Mouse (Mus musculus) heart, postnatal 25 days (tissue): ENCODE data around the gene Fsd2. TPM values are rescaled to one million over a fixed set of nuclear protein-coding genes. Genes with fewer than 3 reads are reported as not detected.

Source experiments
- DNase-seq: peaks from one replicate; pipeline ENCODE4 v3.0.0; 2022; ENCODE audit warnings: low spot score
- intact Hi-C: fragments of 180-260 bp; cut with DNase I; formaldehyde crosslinking; loops from one replicate; pipeline ENCODE4 v1.15.1; 2025
- total RNA-seq, 2 experiments: library from RNA; stranded (reverse); gene quantifications; 2 replicates each; pipeline ENCODE4 v1.2.3; 2021

The Fsd2 gene
- total RNA-seq = 100 to 1,000 TPM; 300 to 302 TPM

- intact Hi-C loops = loop anchor here (10.0 kb wide), 2 partner anchors 172 to 222 kb away; partner anchors contain the start of gene Rps17
- peak; percentile 14 for DNase-seq
Observed at GRCm38 (mm10) chr7:81566892-81567291, at the start of gene Fsd2. TSS of gene Fsd2 (minus strand) at chr7:81566944.

DNA sequence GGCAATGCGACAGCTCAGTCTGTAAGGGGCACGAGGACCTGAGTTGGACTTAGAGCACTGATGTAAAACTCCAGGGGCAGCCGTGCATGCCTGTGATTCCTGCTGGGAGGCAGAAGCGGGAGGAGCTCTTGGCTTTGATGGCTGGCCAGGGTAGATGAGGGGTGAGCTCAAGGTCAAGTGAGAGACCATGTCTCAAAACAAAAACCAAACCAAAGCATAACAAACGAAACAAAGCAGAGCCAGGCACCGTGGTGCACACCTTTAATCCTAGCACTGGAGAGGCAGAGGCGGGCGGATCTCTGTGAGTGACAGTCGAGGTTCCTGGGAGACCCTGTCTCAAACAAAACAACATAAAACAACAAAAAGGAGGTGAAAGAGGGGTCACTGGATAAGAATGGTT, 48.3 kb upstream of the Fsd2 start:
- intact Hi-C loops = no loop called here
- no peak for DNase-seq

GRCm38 (mm10) chr7:81612856-81613635, 46.3 kb upstream of the Fsd2 start:
- DNase-seq = no peak
- intact Hi-C loops = no loop called here

DNA sequence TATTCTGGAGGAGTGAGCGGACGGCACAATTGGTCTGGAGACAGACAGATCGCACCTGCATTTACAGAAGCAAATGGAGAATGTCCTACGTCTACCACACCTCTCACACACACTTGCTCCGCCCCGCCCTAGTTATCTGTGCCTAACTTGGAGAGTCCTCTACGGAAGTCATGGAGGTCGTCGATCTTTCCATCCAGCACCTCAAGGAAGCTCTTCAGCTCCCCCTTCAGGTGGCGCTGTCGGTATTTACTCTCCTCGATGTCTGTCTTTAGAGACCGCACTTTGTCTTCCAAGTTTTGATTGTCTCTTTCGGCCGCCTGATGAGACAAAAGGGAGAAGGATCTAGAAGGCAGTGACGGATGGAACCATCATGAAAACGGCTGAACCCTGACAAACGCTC, 43.4 kb upstream of the Fsd2 start:
- intact Hi-C loops = no loop called here
- no peak for DNase-seq

DNA sequence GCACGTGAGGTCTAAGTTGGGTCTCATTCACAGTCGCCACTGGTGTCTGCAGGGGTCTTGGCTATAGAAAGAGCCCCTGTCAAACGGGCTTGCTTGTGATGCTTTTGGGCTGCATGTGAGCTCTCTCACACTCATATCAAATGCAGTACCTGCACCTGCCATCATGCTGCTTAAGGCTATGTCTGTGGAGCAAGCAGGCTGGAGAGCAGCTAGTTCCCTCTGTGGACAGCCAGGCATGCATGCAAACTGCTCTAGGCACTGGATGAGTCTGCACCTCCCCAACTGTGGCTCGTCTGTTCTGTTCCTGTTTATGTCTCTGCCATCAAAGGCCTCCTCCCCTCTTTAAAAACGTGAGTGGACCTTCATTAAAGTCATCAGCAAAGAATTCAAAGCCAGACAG, 39.7 kb upstream of the Fsd2 start:
- DNase-seq = no peak
- intact Hi-C loops = no loop called here

GRCm38 (mm10) chr7:81605489-81605888, 38.7 kb upstream of the Fsd2 start:
- DNase-seq = no peak
- intact Hi-C loops = no loop called here

GRCm38 (mm10) chr7:81604991-81605390, 38.2 kb upstream of the Fsd2 start:
- DNase-seq = no peak
- intact Hi-C loops = no loop called here

DNA sequence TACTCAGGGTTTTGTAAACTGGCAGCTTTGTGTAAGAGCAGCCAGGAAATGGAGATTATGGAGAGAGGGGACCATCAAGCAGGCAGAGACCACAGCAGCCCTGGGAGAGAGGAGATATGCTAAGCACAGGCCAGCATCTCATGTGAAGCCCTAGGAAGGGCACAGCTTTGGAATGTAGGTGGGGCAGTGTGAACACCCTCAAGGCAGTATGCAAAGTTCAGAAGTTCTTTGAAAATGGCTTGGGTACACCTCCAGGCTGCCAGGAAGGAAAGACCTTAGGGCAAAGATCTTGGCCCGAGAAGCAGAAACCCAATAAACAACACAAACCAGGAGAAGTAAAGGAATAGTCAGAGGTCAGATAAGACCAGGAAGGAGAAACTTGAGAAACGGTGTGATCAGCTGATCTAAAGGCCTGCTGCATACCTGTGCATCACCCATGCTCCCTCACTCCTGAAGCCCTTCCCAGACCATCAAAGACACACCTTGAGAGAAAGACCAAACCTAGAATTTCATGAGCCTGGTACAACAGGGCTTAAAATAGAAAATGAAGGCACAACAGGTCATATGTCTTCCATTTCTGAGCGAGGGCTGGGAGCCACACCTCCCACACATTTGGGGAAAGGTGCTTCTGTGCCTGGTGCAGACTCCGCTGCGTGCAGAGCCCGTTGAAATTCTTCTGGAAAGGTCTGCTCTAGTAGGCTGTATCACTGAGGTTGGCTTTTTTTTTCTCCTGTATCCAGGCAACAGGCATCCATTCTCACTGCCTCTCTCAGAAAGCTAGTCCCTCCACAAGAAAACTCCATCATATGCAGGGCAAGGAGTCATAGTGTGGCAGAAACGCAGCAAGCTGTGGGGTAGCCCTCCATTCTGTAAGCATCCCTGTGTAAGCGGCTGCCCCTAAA, 32.9 kb upstream of the Fsd2 start:
- intact Hi-C loops = no loop called here

DNA sequence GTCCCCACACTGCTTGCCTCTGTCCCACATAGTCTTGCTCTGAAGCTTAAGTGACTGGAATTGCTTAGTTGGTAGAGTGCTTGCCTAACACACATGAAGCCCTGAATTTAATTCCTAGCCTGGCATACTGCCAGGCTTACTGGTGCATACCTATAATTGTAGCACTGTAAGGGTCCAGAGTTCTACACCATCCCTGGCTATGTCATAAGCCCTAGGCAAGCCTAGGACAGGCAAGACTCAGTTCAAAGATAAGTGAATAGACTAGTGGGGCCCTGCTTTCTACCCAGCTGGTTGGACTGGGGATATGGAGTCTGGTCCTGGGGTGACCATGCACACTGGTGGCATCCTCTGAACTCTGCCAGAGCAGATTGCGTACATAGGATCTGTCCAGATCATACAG, 30.9 kb upstream of the Fsd2 start:
- DNase-seq = no peak
- intact Hi-C loops = no loop called here

More for the DNA sequence above, 32.9 kb upstream of the Fsd2 start:
- DNase-seq = no peak

DNA sequence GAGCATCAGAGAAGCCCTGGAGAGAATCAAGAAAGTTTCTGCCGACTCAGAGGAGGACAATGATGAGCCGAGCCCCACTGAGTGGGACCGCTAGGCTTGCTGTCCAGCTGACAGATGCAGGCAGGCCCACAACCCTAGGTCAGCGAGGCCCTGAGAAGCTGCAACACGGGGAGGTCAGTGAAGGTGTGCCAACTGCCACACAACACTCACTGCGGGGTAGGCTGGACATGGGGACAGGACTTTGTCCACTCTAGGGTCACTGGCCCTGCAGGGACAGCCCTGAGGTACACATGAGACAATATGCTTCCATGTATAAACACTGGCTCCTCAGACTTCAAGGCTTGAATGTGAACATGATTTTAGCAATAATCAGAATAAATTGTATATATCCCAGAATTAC, 29.3 kb upstream of the Fsd2 start:
- DNase-seq = no peak
- intact Hi-C loops = no loop called here

DNA sequence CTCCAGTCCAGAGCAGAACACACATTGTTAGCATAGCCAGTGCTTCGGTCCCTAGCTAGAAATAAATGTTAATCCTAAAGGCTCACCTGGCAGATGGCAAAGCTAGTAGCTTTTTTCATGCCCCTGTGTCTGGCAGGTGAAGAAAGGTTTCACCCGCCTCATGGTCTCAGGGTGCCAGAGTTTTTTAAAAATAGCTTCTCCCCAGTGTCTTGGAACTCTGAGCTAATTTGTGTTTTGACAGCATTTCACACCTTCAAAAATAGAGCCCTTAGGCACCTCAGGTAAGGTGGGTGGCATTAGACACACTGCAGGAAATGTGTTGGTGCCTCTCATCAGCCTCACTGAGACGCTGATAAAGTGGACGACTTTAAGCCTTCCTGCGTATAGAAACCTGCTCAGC, 28.3 kb upstream of the Fsd2 start:
- intact Hi-C loops = no loop called here
- DNase-seq = no peak

- intact Hi-C loops = no loop called here
- no peak for DNase-seq
Observed at GRCm38 (mm10) chr7:81593387-81593786, 26.6 kb upstream of the Fsd2 start.

- intact Hi-C loops = no loop called here
- DNase-seq = no peak
Observed at GRCm38 (mm10) chr7:81592686-81593085, 25.9 kb upstream of the Fsd2 start.

DNA sequence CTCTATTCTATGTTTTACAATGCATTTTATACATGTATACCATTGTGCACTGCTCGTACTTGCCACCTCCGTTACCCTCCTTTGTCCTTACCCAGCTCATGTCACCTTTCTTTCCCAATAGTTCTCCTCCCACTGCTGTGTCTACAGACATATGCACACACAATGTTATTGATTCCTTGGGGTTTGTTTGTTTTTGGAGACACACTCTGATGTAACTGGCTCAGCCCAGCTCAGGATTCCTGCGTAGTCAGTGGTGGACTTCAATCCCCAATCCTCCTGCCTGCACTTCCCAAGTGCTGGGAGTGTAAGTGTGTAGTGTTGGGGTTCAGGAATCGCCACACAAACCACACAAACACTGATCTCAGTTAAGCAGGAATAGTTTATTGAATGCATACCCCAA, 20.5 kb upstream of the Fsd2 start:
- DNase-seq = no peak
- intact Hi-C loops = no loop called here

DNA sequence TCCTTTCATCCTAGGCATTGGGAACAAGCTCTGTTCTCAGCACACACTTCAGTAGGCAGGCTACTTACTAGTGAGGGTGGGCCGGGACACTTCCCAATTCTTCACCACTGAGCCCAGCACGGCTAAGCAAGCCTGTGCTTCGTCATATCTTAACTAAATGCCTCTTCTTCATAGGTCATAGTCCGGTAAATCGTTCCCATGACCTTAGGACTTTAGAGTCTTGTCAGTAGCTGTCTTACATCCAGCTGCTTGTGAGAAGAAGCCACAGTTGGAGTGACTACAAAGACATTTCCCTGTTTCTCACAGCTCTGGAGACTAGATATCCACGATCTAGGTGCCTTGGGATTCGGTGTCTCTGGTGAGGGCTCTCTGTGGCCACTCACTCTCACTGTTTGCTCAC, 18.6 kb upstream of the Fsd2 start:
- intact Hi-C loops = no loop called here
- no peak for DNase-seq

- intact Hi-C loops = no loop called here
- no peak for DNase-seq
Observed at GRCm38 (mm10) chr7:81583512-81583911, 16.8 kb upstream of the Fsd2 start.

- no peak for DNase-seq
- intact Hi-C loops = no loop called here
Observed at GRCm38 (mm10) chr7:81579312-81579711, 12.6 kb upstream of the Fsd2 start.

- intact Hi-C loops = no loop called here
- no peak for DNase-seq
Observed at GRCm38 (mm10) chr7:81578413-81578812, 11.7 kb upstream of the Fsd2 start.

GRCm38 (mm10) chr7:81577872-81578271, 11.1 kb upstream of the Fsd2 start:
- DNase-seq = no peak
- intact Hi-C loops = no loop called here

GRCm38 (mm10) chr7:81575606-81576005, 8.9 kb upstream of the Fsd2 start:
- intact Hi-C loops = no loop called here
- no peak for DNase-seq

- intact Hi-C loops = loop anchor here (5.0 kb wide), 1 partner anchor 52 kb away; no protein-coding TSS in a partner anchor
- DNase-seq = no peak
Observed at GRCm38 (mm10) chr7:81573821-81574220, 7.1 kb upstream of the Fsd2 start.
